Comparison of ENCODE assay signal across 11 mouse cellular contexts in genomic region chr4:139205842-139206241, GRCm38 (mm10). TPM values are rescaled to one million over a fixed set of nuclear protein-coding genes. Genes with fewer than 3 reads are reported as not detected.
A peak's percentile ranks its signal among the peaks of the same experiment; 100 is the strongest.
DNase-seq lines count a peak whose midpoint lies in the region; ATAC-seq and TF ChIP-seq lines count a peak whose summit lies in the region.
"Had no signal": no experiment of that assay in that cellular context is flagged by ENCODE, and none has a peak within 500 bp of the region (broad histone marks: within the 10 kb centered on the region; RNA-seq: fewer than 3 reads in every experiment).

No protein-coding gene starts in this region.

- TF ChIP-seq POLR2A in heart, adult 2 months (IDR thresholded peaks at IDR 0.05; ENCODE audit: insufficient read depth, low read depth, low read length), result no peak

- no peaks in the 10 kb centered on the region for H3K9me3 ChIP-seq in intestine, embryonic 16.5 days (ENCODE audit: control insufficient read depth, low read length)
- H3K9me3 ChIP-seq in kidney, embryonic 14.5 days (ENCODE audit: control insufficient read depth, low read length), result no peaks in the 10 kb centered on the region

- H3K36me3 ChIP-seq in heart, adult 2 months (ENCODE audit: control insufficient read depth, insufficient read depth, low read length), result peaks cover 22% of the 10 kb centered on the region
- no peaks in the 10 kb centered on the region; the same call in 1 of the 2 replicates for H3K36me3 ChIP-seq in intestine, embryonic 16.5 days (ENCODE audit: control insufficient read depth, insufficient read depth, low read length)
- H3K36me3 ChIP-seq in splenic B cell, adult 2 months (ENCODE audit: control insufficient read depth, insufficient read depth, low read length, poor library complexity, severe bottlenecking), result no peaks in the 10 kb centered on the region; the same call in 1 of the 2 replicates
- H3K36me3 ChIP-seq in kidney, embryonic 14.5 days (ENCODE audit: control insufficient read depth, insufficient read depth, low read length), result no peaks in the 10 kb centered on the region; the same call in 1 of the 2 replicates

- TF ChIP-seq CTCF in heart, adult 2 months (IDR thresholded peaks at IDR 0.05), result peak; percentile 61

- H3K4me3 ChIP-seq in heart, adult 2 months, result no peak overlapping the region
- no peak overlapping the region for H3K4me3 ChIP-seq in intestine, embryonic 16.5 days (ENCODE audit: low read length)
- no peak overlapping the region for H3K4me3 ChIP-seq in kidney, embryonic 14.5 days (ENCODE audit: low read length)

- no peaks in the 10 kb centered on the region for H3K27me3 ChIP-seq in heart, adult 2 months (ENCODE audit: control insufficient read depth, insufficient read depth, low read length)
- no peaks in the 10 kb centered on the region for H3K27me3 ChIP-seq in intestine, embryonic 16.5 days (replicated peaks; ENCODE audit: control insufficient read depth, insufficient read depth, low read length)
- H3K27me3 ChIP-seq in splenic B cell, adult 2 months (ENCODE audit: control insufficient read depth, insufficient read depth, low read length, poor library complexity, severe bottlenecking), result no peaks in the 10 kb centered on the region
- no peaks in the 10 kb centered on the region for H3K27me3 ChIP-seq in kidney, embryonic 14.5 days (ENCODE audit: control insufficient read depth, insufficient read depth, low read length)

- no peak overlapping the region for H3K9ac ChIP-seq in heart, adult 2 months (ENCODE audit: low read depth, low read length)
- no peak overlapping the region for H3K9ac ChIP-seq in intestine, embryonic 16.5 days (ENCODE audit: low read depth, low read length)
- no peak overlapping the region for H3K9ac ChIP-seq in kidney, embryonic 14.5 days (ENCODE audit: low read depth, low read length)

- no peak overlapping the region for H3K27ac ChIP-seq in heart, adult 2 months
- H3K27ac ChIP-seq in intestine, embryonic 16.5 days (ENCODE audit: low read length), result 0 out of 2 replicates have a peak overlapping the region, but pooled peaks have one; percentile 12
- no peak overlapping the region for H3K27ac ChIP-seq in kidney, embryonic 14.5 days (ENCODE audit: low read depth, low read length)

- peaks cover 7% of the 10 kb centered on the region; the same call in 1 of the 2 replicates for H3K79me2 ChIP-seq in heart, adult 2 months (replicated peaks; ENCODE audit: control insufficient read depth, insufficient read depth, low read length)

- no peak for DNase-seq in heart, adult 2 months
- no peak for DNase-seq in heart, adult 8-10 months (ENCODE audit: low spot score)
- peak; percentile 11 for DNase-seq in thymus, postnatal 0 days (ENCODE audit: low spot score)
- DNase-seq in thymus, postnatal 10 days (ENCODE audit: low spot score in 2 of 2), result no peak
- peak; percentile 62 for DNase-seq in splenic B cell, adult 2 months (ENCODE audit: low read depth, low spot score)
- DNase-seq in layer of hippocampus, postnatal 10 days (ENCODE audit: low spot score in 2 of 2), result no peak
- DNase-seq: cerebellum, adult 11-12 months; left cerebral cortex, postnatal 4 days had no signal

- H3K4me2 ChIP-seq in intestine, embryonic 16.5 days (ENCODE audit: low read depth, low read length), result no peak overlapping the region
- no peak overlapping the region for H3K4me2 ChIP-seq in kidney, embryonic 14.5 days (replicated peaks; ENCODE audit: low read depth, low read length)

- peaks cover 60% of the 10 kb centered on the region for H3K4me1 ChIP-seq in heart, adult 2 months (ENCODE audit: control insufficient read depth, insufficient read depth, low read length)
- H3K4me1 ChIP-seq in intestine, embryonic 16.5 days (ENCODE audit: control insufficient read depth, insufficient read depth, low read length), result peaks cover 73% of the 10 kb centered on the region
- H3K4me1 ChIP-seq in kidney, embryonic 14.5 days (ENCODE audit: control insufficient read depth, insufficient read depth, low read length), result peaks cover 34% of the 10 kb centered on the region

- intact Hi-C loops in heart, adult 2 months (cut with DNase I), result no loop called here

- ATAC-seq in intestine, embryonic 16.5 days, result no peak
- ATAC-seq in kidney, embryonic 14.5 days (ENCODE audit: low FRiP score, low TSS enrichment), result no peak
- ATAC-seq: forebrain, embryonic 16.5 days had no signal

- 53% methylated on average over 5 of the region's 5 CpGs for whole genome bisulfite sequencing in heart, adult 2 months
- 43% methylated on average over 5 of the region's 5 CpGs for WGBS in intestine, embryonic 16.5 days
- WGBS in kidney, embryonic 14.5 days, result 46% methylated on average over 5 of the region's 5 CpGs

- TF ChIP-seq EP300 in heart, adult 2 months (IDR thresholded peaks at IDR 0.05; ENCODE audit: insufficient read depth, low read depth, low read length), result no peak

RNA-seq across cellular contexts. Expression of gene Capzb, which starts 13.1 kb away (rescaled TPM):
- 100 to 1,000 TPM; 342 to 392 TPM for total RNA-seq in heart, adult 2 months (2021)
- polyA plus RNA-seq in heart, adult 2 months (2012; rRNA removed), result 160 and 191 TPM in 2 replicates
- total RNA-seq in heart, adult 8-10 months (2022), result 100 to 1,000 TPM; 354 to 406 (median 379) TPM
- polyA plus RNA-seq in thymus, postnatal 0 days (2015; fragmentation: Nextera tagmentation; extraction: Ambion mirVana), result 415 and 425 TPM in 2 replicates
- polyA plus RNA-seq in intestine, embryonic 16.5 days (2015; fragmentation: Nextera tagmentation; extraction: Ambion mirVana), result 440 and 454 TPM in 2 replicates
- 100 to 1,000 TPM; 343 to 381 TPM for total RNA-seq in layer of hippocampus, postnatal 10 days (2021)
- polyA plus RNA-seq in kidney, embryonic 14.5 days (2014; fragmentation: Nextera tagmentation; extraction: Ambion mirVana), result 256 and 319 TPM in 2 replicates

Comparison
In these comparisons a context has a peak if more than half of its experiments do, and no peak if none do; other contexts are left out.
1. DNase-seq: peak in thymus, postnatal 0 days (single experiment) and splenic B cell, adult 2 months (single experiment); none in heart, adult 2 months (0 of 2), heart, adult 8-10 months (single experiment), thymus, postnatal 10 days (0 of 2) and layer of hippocampus, postnatal 10 days (0 of 2).